Mouse (Mus musculus): ENCODE measurements at regions not wholly inside any gene's neighbourhood (a gene's known extent, or its start where the extent isn't known, plus 50 kb on each side); places are given as distances from the start of the nearest gene placed in this dataset.

- H3K4me1 ChIP-seq = peaks cover 33% of the 10 kb centered on the region
- no peaks in the 10 kb centered on the region for H3K36me3 ChIP-seq
- peaks cover 70% of the 10 kb centered on the region for H3K27me3 ChIP-seq
- peak overlapping the region; percentile 43 for H3K4me2 ChIP-seq (replicated peaks)
- 9% methylated on average over 4 of the region's 4 CpGs for WGBS
- H3K4me3 ChIP-seq = peak overlapping the region; percentile 18; the same call in 1 of the 2 replicates
- H3K9ac ChIP-seq (replicated peaks) = 0 out of 2 replicates have a peak overlapping the region, but pooled peaks have one; percentile 7
- peak overlapping the region; percentile 84 for H3K27ac ChIP-seq (replicated peaks)
- peak; percentile 57 for ATAC-seq (ENCODE audit: low FRiP score, low read depth)
- no peaks in the 10 kb centered on the region for H3K9me3 ChIP-seq
Observed at GRCm38 (mm10) chr5:139598715-139599114, 55.4 kb downstream of the Uncx start.

- WGBS = under 1% methylated on average over 25 of the region's 25 CpGs
- H3K27me3 ChIP-seq = peaks cover 75% of the 10 kb centered on the region
- H3K4me2 ChIP-seq (replicated peaks) = peak overlapping the region; percentile 43
- H3K4me3 ChIP-seq = peak overlapping the region; percentile 18
- H3K9me3 ChIP-seq = no peaks in the 10 kb centered on the region
- H3K4me1 ChIP-seq = peaks cover 31% of the 10 kb centered on the region
- no peaks in the 10 kb centered on the region for H3K36me3 ChIP-seq
- peak; percentile 80 for ATAC-seq (ENCODE audit: low FRiP score, low read depth)
- 0 out of 2 replicates have a peak overlapping the region, but pooled peaks have one; percentile 24 for H3K9ac ChIP-seq (replicated peaks)
- H3K27ac ChIP-seq (replicated peaks) = peak overlapping the region; percentile 84
Observed at GRCm38 (mm10) chr5:139599191-139599937, 56.1 kb downstream of the Uncx start.

GRCm38 (mm10) chr5:139600213-139600612 lies 56.9 kb downstream of the Uncx start:
- H3K4me1 ChIP-seq = peaks cover 31% of the 10 kb centered on the region
- H3K9ac ChIP-seq (replicated peaks) = no peak overlapping the region
- peak overlapping the region; percentile 84; the same call in 1 of the 2 replicates for H3K27ac ChIP-seq (replicated peaks)
- no peak overlapping the region for H3K4me3 ChIP-seq
- no peaks in the 10 kb centered on the region for H3K36me3 ChIP-seq
- 4% methylated on average over 15 of the region's 15 CpGs for WGBS
- peak overlapping the region; percentile 43 for H3K4me2 ChIP-seq (replicated peaks)
- no peaks in the 10 kb centered on the region for H3K9me3 ChIP-seq
- no peak for ATAC-seq (ENCODE audit: low FRiP score, low read depth)
- peaks cover 73% of the 10 kb centered on the region for H3K27me3 ChIP-seq

GRCm38 (mm10) chr5:139602860-139603259 lies 59.6 kb downstream of the Uncx start:
- Histone ChIP-seq H3K9me3 (no peaks in the 10 kb centered on the region), H3K36me3 (no peaks in the 10 kb centered on the region), H3K4me2 (replicated peaks) (no peak overlapping the region), H3K4me3 (no peak overlapping the region), H3K27me3 (peaks cover 64% of the 10 kb centered on the region), H3K9ac (replicated peaks) (no peak overlapping the region), H3K27ac (replicated peaks) (no peak overlapping the region), H3K4me1 (peaks cover 31% of the 10 kb centered on the region)
- 82% methylated on average over 4 of the region's 4 CpGs for WGBS
- ATAC-seq (ENCODE audit: low FRiP score, low read depth) = no peak

GRCm38 (mm10) chr5:139603535-139603934 lies 60.2 kb downstream of the Uncx start:
- Histone ChIP-seq H3K4me2 (replicated peaks) (no peak overlapping the region), H3K27ac (replicated peaks) (no peak overlapping the region), H3K4me3 (no peak overlapping the region), H3K9me3 (no peaks in the 10 kb centered on the region), H3K36me3 (no peaks in the 10 kb centered on the region), H3K27me3 (peaks cover 57% of the 10 kb centered on the region), H3K9ac (replicated peaks) (no peak overlapping the region), H3K4me1 (peaks cover 25% of the 10 kb centered on the region)
- WGBS = 16% methylated on average over 4 of the region's 4 CpGs
- no peak for ATAC-seq (ENCODE audit: low FRiP score, low read depth)

GRCm38 (mm10) chr5:139604327-139604726 lies 61.0 kb downstream of the Uncx start:
- 47% methylated on average over 4 of the region's 4 CpGs for WGBS
- Histone ChIP-seq H3K9ac (replicated peaks) (no peak overlapping the region), H3K36me3 (no peaks in the 10 kb centered on the region), H3K27ac (replicated peaks) (no peak overlapping the region), H3K9me3 (no peaks in the 10 kb centered on the region), H3K4me2 (replicated peaks) (no peak overlapping the region), H3K4me3 (no peak overlapping the region), H3K4me1 (peaks cover 17% of the 10 kb centered on the region), H3K27me3 (peaks cover 56% of the 10 kb centered on the region)
- no peak for ATAC-seq (ENCODE audit: low FRiP score, low read depth)

GRCm38 (mm10) chr5:139610610-139611520 lies 67.6 kb downstream of the Uncx start:
- Histone ChIP-seq H3K4me1 (peaks cover 12% of the 10 kb centered on the region; the same call in 1 of the 2 replicates), H3K9me3 (no peaks in the 10 kb centered on the region), H3K4me2 (replicated peaks) (no peak overlapping the region), H3K4me3 (no peak overlapping the region), H3K27ac (replicated peaks) (peak overlapping the region; percentile 83), H3K27me3 (peaks cover 19% of the 10 kb centered on the region), H3K36me3 (no peaks in the 10 kb centered on the region), H3K9ac (replicated peaks) (no peak overlapping the region)
- peak; percentile 81 for ATAC-seq (ENCODE audit: low FRiP score, low read depth)
- 50% methylated on average over 28 of the region's 28 CpGs for WGBS

GRCm38 (mm10) chr5:139612224-139612623 lies 68.9 kb downstream of the Uncx start:
- 78% methylated on average over 5 of the region's 5 CpGs for WGBS

GRCm38 (mm10) chr5:139612676-139613075 lies 69.4 kb downstream of the Uncx start:
- Histone ChIP-seq H3K4me1 (peaks cover 12% of the 10 kb centered on the region; the same call in 1 of the 2 replicates), H3K9me3 (no peaks in the 10 kb centered on the region), H3K27me3 (peaks cover 32% of the 10 kb centered on the region), H3K4me3 (no peak overlapping the region), H3K27ac (replicated peaks) (no peak overlapping the region), H3K9ac (replicated peaks) (no peak overlapping the region), H3K4me2 (replicated peaks) (no peak overlapping the region), H3K36me3 (no peaks in the 10 kb centered on the region)
- ATAC-seq (ENCODE audit: low FRiP score, low read depth) = no peak
- 76% methylated on average over 6 of the region's 6 CpGs for WGBS

More at GRCm38 (mm10) chr5:139612224-139612623, 68.9 kb downstream of the Uncx start:
- Histone ChIP-seq H3K4me3 (no peak overlapping the region), H3K4me1 (peaks cover 12% of the 10 kb centered on the region; the same call in 1 of the 2 replicates), H3K9ac (replicated peaks) (no peak overlapping the region), H3K4me2 (replicated peaks) (no peak overlapping the region), H3K27me3 (peaks cover 27% of the 10 kb centered on the region), H3K36me3 (no peaks in the 10 kb centered on the region), H3K27ac (replicated peaks) (no peak overlapping the region), H3K9me3 (no peaks in the 10 kb centered on the region)
- no peak for ATAC-seq (ENCODE audit: low FRiP score, low read depth)

GRCm38 (mm10) chr5:139613601-139614000 lies 70.3 kb downstream of the Uncx start:
- no peak overlapping the region for H3K4me3 ChIP-seq
- H3K4me2 ChIP-seq (replicated peaks) = no peak overlapping the region
- H3K9me3 ChIP-seq = no peaks in the 10 kb centered on the region
- H3K9ac ChIP-seq (replicated peaks) = no peak overlapping the region
- ATAC-seq (ENCODE audit: low FRiP score, low read depth) = no peak
- peaks cover 14% of the 10 kb centered on the region for H3K4me1 ChIP-seq
- no peaks in the 10 kb centered on the region for H3K36me3 ChIP-seq
- WGBS = 68% methylated on average over 5 of the region's 5 CpGs
- peak overlapping the region; percentile 43; the same call in 1 of the 2 replicates for H3K27ac ChIP-seq (replicated peaks)
- H3K27me3 ChIP-seq = peaks cover 41% of the 10 kb centered on the region

GRCm38 (mm10) chr5:139619301-139620161 lies 76.2 kb downstream of the Uncx start:
- H3K4me2 ChIP-seq (replicated peaks) = peak overlapping the region; percentile 26
- no peak overlapping the region; the same call in 1 of the 2 replicates for H3K9ac ChIP-seq (replicated peaks)
- 18% methylated on average over 36 of the region's 36 CpGs for WGBS
- peaks cover 29% of the 10 kb centered on the region for H3K27me3 ChIP-seq
- H3K9me3 ChIP-seq = no peaks in the 10 kb centered on the region
- H3K4me3 ChIP-seq = no peak overlapping the region
- H3K4me1 ChIP-seq = peaks cover 16% of the 10 kb centered on the region
- H3K27ac ChIP-seq (replicated peaks) = peak overlapping the region; percentile 60
- no peaks in the 10 kb centered on the region for H3K36me3 ChIP-seq
- 0 out of 2 replicates have a peak, but pooled peaks have one; percentile 34 for ATAC-seq (ENCODE audit: low FRiP score, low read depth)

All from midbrain, embryonic 12.5 days (tissue).